Mouse (Mus musculus): ENCODE measurements around the gene Cisd1. TPM values are rescaled to one million over a fixed set of nuclear protein-coding genes. Genes with fewer than 3 reads are reported as not detected.
"Not testable (repeated sequence)": the region's sequence is repeated elsewhere in the genome, so short reads cannot be mapped to it uniquely, and the experiment has no call there.

The Cisd1 gene
- polyA plus RNA-seq (2014; fragmentation: Nextera tagmentation; extraction: Ambion mirVana): 137 TPM in 2 replicates

- H3K27ac ChIP-seq (ENCODE audit: low read depth, low read length): no peak within 1 kb of the TSS
- peak; percentile 66 for ATAC-seq (ENCODE audit: insufficient read depth, low FRiP score, low TSS enrichment)
- DNase-seq (ENCODE audit: low spot score): peak; percentile 96
- under 1% methylated on average over 60 of the region's 60 CpGs for WGBS
- H3K36me3 ChIP-seq (ENCODE audit: control insufficient read depth, insufficient read depth, low read length): no peaks in the 10 kb centered on the region
- peak within 1 kb of the TSS; percentile 82 for H3K4me3 ChIP-seq (ENCODE audit: low read depth, low read length)
- peak within 1 kb of the TSS; percentile 54 for H3K4me2 ChIP-seq (ENCODE audit: low read depth)
- H3K9ac ChIP-seq (ENCODE audit: low read length): peak within 1 kb of the TSS; percentile 86
- no peaks in the 10 kb centered on the region for H3K27me3 ChIP-seq (ENCODE audit: control insufficient read depth, insufficient read depth, low read length)
- no peaks in the 10 kb centered on the region for H3K9me3 ChIP-seq (ENCODE audit: control insufficient read depth, low read length)
- peaks cover 12% of the 10 kb centered on the region; the same call in 1 of the 2 replicates for H3K4me1 ChIP-seq (ENCODE audit: control insufficient read depth, insufficient read depth, low read length)
Observed at GRCm38 (mm10) chr10:71344579-71345143, at the start of gene Cisd1. TSS of gene Cisd1 (minus strand) at chr10:71344954.

- Histone ChIP-seq H3K36me3 (ENCODE audit: control insufficient read depth, insufficient read depth, low read length) (no peaks in the 10 kb centered on the region), H3K4me3 (ENCODE audit: low read depth, low read length) (no peak overlapping the region), H3K9me3 (ENCODE audit: control insufficient read depth, low read length) (no peaks in the 10 kb centered on the region), H3K9ac (ENCODE audit: low read length) (no peak overlapping the region), H3K4me1 (ENCODE audit: control insufficient read depth, insufficient read depth, low read length) (no peaks in the 10 kb centered on the region), H3K27me3 (ENCODE audit: control insufficient read depth, insufficient read depth, low read length) (no peaks in the 10 kb centered on the region), H3K4me2 (ENCODE audit: low read depth) (no peak overlapping the region), H3K27ac (ENCODE audit: low read depth, low read length) (no peak overlapping the region)
- DNase-seq (ENCODE audit: low spot score) (no peak), ATAC-seq (ENCODE audit: insufficient read depth, low FRiP score, low TSS enrichment) (no peak)
- 91% methylated on average over 5 of the region's 5 CpGs for WGBS
Observed at GRCm38 (mm10) chr10:71389311-71389710, 44.6 kb upstream of the Cisd1 start.

GRCm38 (mm10) chr10:71384159-71385044, 39.6 kb upstream of the Cisd1 start:
- Histone ChIP-seq H3K27me3 (ENCODE audit: control insufficient read depth, insufficient read depth, low read length) (no peaks in the 10 kb centered on the region), H3K27ac (ENCODE audit: low read depth, low read length) (no peak overlapping the region), H3K36me3 (ENCODE audit: control insufficient read depth, insufficient read depth, low read length) (no peaks in the 10 kb centered on the region; the same call in 1 of the 2 replicates), H3K4me2 (ENCODE audit: low read depth) (no peak overlapping the region), H3K4me3 (ENCODE audit: low read depth, low read length) (no peak overlapping the region), H3K9me3 (ENCODE audit: control insufficient read depth, low read length) (no peaks in the 10 kb centered on the region), H3K9ac (ENCODE audit: low read length) (no peak overlapping the region), H3K4me1 (ENCODE audit: control insufficient read depth, insufficient read depth, low read length) (no peaks in the 10 kb centered on the region)
- DNase-seq (ENCODE audit: low spot score) (no peak), ATAC-seq (ENCODE audit: insufficient read depth, low FRiP score, low TSS enrichment) (no peak)
- WGBS: 64% methylated on average over 19 of the region's 19 CpGs

GRCm38 (mm10) chr10:71383552-71383924, 38.8 kb upstream of the Cisd1 start:
- H3K4me2 ChIP-seq (ENCODE audit: low read depth); H3K9ac ChIP-seq (ENCODE audit: low read length); H3K4me1 ChIP-seq (ENCODE audit: control insufficient read depth, insufficient read depth, low read length); H3K4me3 ChIP-seq (ENCODE audit: low read depth, low read length); ATAC-seq (ENCODE audit: insufficient read depth, low FRiP score, low TSS enrichment); DNase-seq (ENCODE audit: low spot score); H3K27ac ChIP-seq (ENCODE audit: low read depth, low read length); H3K9me3 ChIP-seq (ENCODE audit: control insufficient read depth, low read length); H3K27me3 ChIP-seq (ENCODE audit: control insufficient read depth, insufficient read depth, low read length); H3K36me3 ChIP-seq (ENCODE audit: control insufficient read depth, insufficient read depth, low read length): not testable (repeated sequence)
- WGBS: 81% methylated on average over 6 of the region's 6 CpGs

- Histone ChIP-seq H3K4me2 (ENCODE audit: low read depth) (no peak overlapping the region), H3K9me3 (ENCODE audit: control insufficient read depth, low read length) (no peaks in the 10 kb centered on the region), H3K4me3 (ENCODE audit: low read depth, low read length) (no peak overlapping the region), H3K9ac (ENCODE audit: low read length) (no peak overlapping the region), H3K36me3 (ENCODE audit: control insufficient read depth, insufficient read depth, low read length) (no peaks in the 10 kb centered on the region; the same call in 1 of the 2 replicates), H3K4me1 (ENCODE audit: control insufficient read depth, insufficient read depth, low read length) (no peaks in the 10 kb centered on the region), H3K27ac (ENCODE audit: low read depth, low read length) (no peak overlapping the region), H3K27me3 (ENCODE audit: control insufficient read depth, insufficient read depth, low read length) (no peaks in the 10 kb centered on the region)
- DNase-seq (ENCODE audit: low spot score) (no peak), ATAC-seq (ENCODE audit: insufficient read depth, low FRiP score, low TSS enrichment) (no peak)
- WGBS: 64% methylated on average over 8 of the region's 8 CpGs
Observed at GRCm38 (mm10) chr10:71382858-71383551, 38.3 kb upstream of the Cisd1 start.

- H3K27ac ChIP-seq (ENCODE audit: low read depth, low read length): no peak overlapping the region
- no peaks in the 10 kb centered on the region for H3K27me3 ChIP-seq (ENCODE audit: control insufficient read depth, insufficient read depth, low read length)
- H3K4me3 ChIP-seq (ENCODE audit: low read depth, low read length): no peak overlapping the region
- no peaks in the 10 kb centered on the region; the same call in 1 of the 2 replicates for H3K36me3 ChIP-seq (ENCODE audit: control insufficient read depth, insufficient read depth, low read length)
- H3K9ac ChIP-seq (ENCODE audit: low read length): no peak overlapping the region
- H3K4me2 ChIP-seq (ENCODE audit: low read depth): no peak overlapping the region
- no peaks in the 10 kb centered on the region for H3K9me3 ChIP-seq (ENCODE audit: control insufficient read depth, low read length)
- ATAC-seq (ENCODE audit: insufficient read depth, low FRiP score, low TSS enrichment) (no peak), DNase-seq (ENCODE audit: low spot score) (no peak)
- 64% methylated on average over 7 of the region's 7 CpGs for whole genome bisulfite sequencing
- H3K4me1 ChIP-seq (ENCODE audit: control insufficient read depth, insufficient read depth, low read length): no peaks in the 10 kb centered on the region
Observed at GRCm38 (mm10) chr10:71382109-71382508, 37.4 kb upstream of the Cisd1 start.

- Histone ChIP-seq H3K9me3 (ENCODE audit: control insufficient read depth, low read length) (no peaks in the 10 kb centered on the region), H3K27ac (ENCODE audit: low read depth, low read length) (no peak overlapping the region), H3K36me3 (ENCODE audit: control insufficient read depth, insufficient read depth, low read length) (no peaks in the 10 kb centered on the region; the same call in 1 of the 2 replicates), H3K4me2 (ENCODE audit: low read depth) (no peak overlapping the region), H3K27me3 (ENCODE audit: control insufficient read depth, insufficient read depth, low read length) (no peaks in the 10 kb centered on the region), H3K4me3 (ENCODE audit: low read depth, low read length) (no peak overlapping the region), H3K9ac (ENCODE audit: low read length) (no peak overlapping the region), H3K4me1 (ENCODE audit: control insufficient read depth, insufficient read depth, low read length) (no peaks in the 10 kb centered on the region)
- DNase-seq (ENCODE audit: low spot score) (no peak), ATAC-seq (ENCODE audit: insufficient read depth, low FRiP score, low TSS enrichment) (no peak)
- WGBS: 89% methylated on average over 29 of the region's 29 CpGs
Observed at GRCm38 (mm10) chr10:71381471-71382033, 36.8 kb upstream of the Cisd1 start.

- 95% methylated on average over 7 of the region's 7 CpGs for WGBS
- no peaks in the 10 kb centered on the region; the same call in 1 of the 2 replicates for H3K36me3 ChIP-seq (ENCODE audit: control insufficient read depth, insufficient read depth, low read length)
Observed at GRCm38 (mm10) chr10:71380406-71380805, 35.7 kb upstream of the Cisd1 start.

More at GRCm38 (mm10) chr10:71380406-71380805, 35.7 kb upstream of the Cisd1 start:
- no peaks in the 10 kb centered on the region for H3K9me3 ChIP-seq (ENCODE audit: control insufficient read depth, low read length)
- H3K4me3 ChIP-seq (ENCODE audit: low read depth, low read length): no peak overlapping the region
- H3K27me3 ChIP-seq (ENCODE audit: control insufficient read depth, insufficient read depth, low read length): no peaks in the 10 kb centered on the region
- DNase-seq (ENCODE audit: low spot score) (no peak), ATAC-seq (ENCODE audit: insufficient read depth, low FRiP score, low TSS enrichment) (no peak)
- H3K9ac ChIP-seq (ENCODE audit: low read length): no peak overlapping the region
- H3K4me1 ChIP-seq (ENCODE audit: control insufficient read depth, insufficient read depth, low read length): no peaks in the 10 kb centered on the region
- no peak overlapping the region for H3K4me2 ChIP-seq (ENCODE audit: low read depth)
- H3K27ac ChIP-seq (ENCODE audit: low read depth, low read length): no peak overlapping the region
